ENCODE assay signal across 8 mouse cellular contexts in genomic region chr2:131187602-131187922, GRCm38 (mm10). TPM values are rescaled to one million over a fixed set of nuclear protein-coding genes. Genes with fewer than 3 reads are reported as not detected.
DNase-seq lines count a peak whose midpoint lies in the region; ATAC-seq and TF ChIP-seq lines count a peak whose summit lies in the region.

No protein-coding gene starts in this region.

- no peaks in the 10 kb centered on the region for H3K27me3 ChIP-seq in embryonic facial prominence, embryonic 15.5 days
- peaks cover 10% of the 10 kb centered on the region; the same call in 1 of the 2 replicates for H3K27me3 ChIP-seq in limb, embryonic 10.5 days (ENCODE audit: low read depth, poor library complexity, severe bottlenecking)
- H3K27me3 ChIP-seq in neural tube, embryonic 14.5 days (ENCODE audit: control insufficient read depth, insufficient read depth, low read length) = no peaks in the 10 kb centered on the region

- intact Hi-C loops in left cerebral cortex, adult 2 months (cut with DNase I) = loop anchor here (1.0 kb wide), 1 partner anchor 23 kb away; no protein-coding TSS in a partner anchor

- WGBS in embryonic facial prominence, embryonic 15.5 days = 25% methylated on average over 3 of the region's 3 CpGs
- 21% methylated on average over 3 of the region's 3 CpGs for WGBS in limb, embryonic 10.5 days
- 22% methylated on average over 3 of the region's 3 CpGs for WGBS in neural tube, embryonic 14.5 days

- peak overlapping the region; percentile 80; the same call in 1 of the 2 replicates for H3K27ac ChIP-seq in left cerebral cortex, adult 2 months
- H3K27ac ChIP-seq in embryonic facial prominence, embryonic 15.5 days (replicated peaks) = no peak overlapping the region
- peak overlapping the region; percentile 87 for H3K27ac ChIP-seq in limb, embryonic 10.5 days
- peak overlapping the region; percentile 81; the same call in 1 of the 2 replicates for H3K27ac ChIP-seq in neural tube, embryonic 14.5 days (ENCODE audit: low read depth, low read length)

- H3K9ac ChIP-seq in embryonic facial prominence, embryonic 15.5 days = peak overlapping the region; percentile 63
- peak overlapping the region; percentile 80 for H3K9ac ChIP-seq in neural tube, embryonic 14.5 days (replicated peaks; ENCODE audit: low read depth, low read length)

- no peak for ATAC-seq in embryonic facial prominence, embryonic 15.5 days (ENCODE audit: insufficient number of reproducible peaks, low FRiP score, low TSS enrichment, low read depth)
- no peak for ATAC-seq in neural tube, embryonic 14.5 days (ENCODE audit: low read depth)

- H3K9me3 ChIP-seq in embryonic facial prominence, embryonic 15.5 days (replicated peaks) = no peaks in the 10 kb centered on the region
- no peaks in the 10 kb centered on the region for H3K9me3 ChIP-seq in limb, embryonic 10.5 days (replicated peaks)
- H3K9me3 ChIP-seq in neural tube, embryonic 14.5 days (ENCODE audit: control insufficient read depth, low read length) = no peaks in the 10 kb centered on the region

- H3K36me3 ChIP-seq in embryonic facial prominence, embryonic 15.5 days = peaks cover 20% of the 10 kb centered on the region; the same call in 1 of the 2 replicates
- H3K36me3 ChIP-seq in limb, embryonic 10.5 days = peaks cover 26% of the 10 kb centered on the region
- no peaks in the 10 kb centered on the region for H3K36me3 ChIP-seq in neural tube, embryonic 14.5 days (ENCODE audit: control insufficient read depth, insufficient read depth, low read length)

- no peak for TF ChIP-seq CTCF in left cerebral cortex, adult 2 months (IDR thresholded peaks at IDR 0.05)

- DNase-seq in left cerebral cortex, adult 2 months (ENCODE audit: extremely low spot score in 1 of 2, low spot score in 2 of 2) = no peak
- no peak for DNase-seq in left cerebral cortex, adult 9 months (ENCODE audit: low spot score in 2 of 2)
- peak; percentile 56 for DNase-seq in limb, embryonic 10.5 days (ENCODE audit: low spot score)
- DNase-seq in right cerebral cortex, postnatal 4 days = no peak
- no peak for DNase-seq in kidney, adult 18-20 months
- DNase-seq in c-Kit-positive CD71-positive TER-119-positive erythroid progenitor cells, embryonic 14.5 days (ENCODE audit: low spot score) = no peak

- H3K4me2 ChIP-seq in embryonic facial prominence, embryonic 15.5 days (replicated peaks) = peak overlapping the region; percentile 92
- peak overlapping the region; percentile 73 for H3K4me2 ChIP-seq in neural tube, embryonic 14.5 days (ENCODE audit: low read depth, low read length)

- peak overlapping the region; percentile 78 for H3K4me3 ChIP-seq in left cerebral cortex, adult 2 months
- peak overlapping the region; percentile 70 for H3K4me3 ChIP-seq in embryonic facial prominence, embryonic 15.5 days (replicated peaks)
- peak overlapping the region; percentile 62 for H3K4me3 ChIP-seq in limb, embryonic 10.5 days
- peak overlapping the region; percentile 61 for H3K4me3 ChIP-seq in neural tube, embryonic 14.5 days (ENCODE audit: low read depth, low read length)

- H3K4me1 ChIP-seq in embryonic facial prominence, embryonic 15.5 days = peaks cover 40% of the 10 kb centered on the region
- H3K4me1 ChIP-seq in limb, embryonic 10.5 days = peaks cover 55% of the 10 kb centered on the region
- H3K4me1 ChIP-seq in neural tube, embryonic 14.5 days (ENCODE audit: control insufficient read depth, insufficient read depth, low read length) = no peaks in the 10 kb centered on the region

RNA-seq across cellular contexts. Expression of gene Spef1, which starts 0.5 kb away (rescaled TPM):
- 10 to 100 TPM; 10.9 to 11.0 TPM for total RNA-seq in left cerebral cortex, adult 2 months (2021)
- polyA plus RNA-seq in embryonic facial prominence, embryonic 15.5 days (2015; fragmentation: Nextera tagmentation; extraction: Ambion mirVana) = 10.3 and 15.2 TPM in 2 replicates
- polyA plus RNA-seq in limb, embryonic 10.5 days (2016; fragmentation: Nextera tagmentation; extraction: Ambion mirVana) = 1.7 and 3.4 TPM in 2 replicates
- 9.2 and 9.4 TPM in 2 replicates for polyA plus RNA-seq in neural tube, embryonic 14.5 days (2014; fragmentation: Nextera tagmentation; extraction: Ambion mirVana)

RNA-seq across cellular contexts. Expression of gene Cdc25b, which starts 0.8 kb away (rescaled TPM):
- total RNA-seq in left cerebral cortex, adult 2 months (2021) = 10 to 100 TPM; 19.8 to 22.2 TPM
- polyA plus RNA-seq in embryonic facial prominence, embryonic 15.5 days (2015; fragmentation: Nextera tagmentation; extraction: Ambion mirVana) = 52.3 and 59.1 TPM in 2 replicates
- polyA plus RNA-seq in limb, embryonic 10.5 days (2016; fragmentation: Nextera tagmentation; extraction: Ambion mirVana) = 40.8 and 47.4 TPM in 2 replicates
- 21.9 and 24.7 TPM in 2 replicates for polyA plus RNA-seq in neural tube, embryonic 14.5 days (2014; fragmentation: Nextera tagmentation; extraction: Ambion mirVana)

RNA-seq across cellular contexts. Expression of gene Cenpb, which starts 7.7 kb away (rescaled TPM):
- 10 to 100 TPM; 65.3 to 69.8 TPM for total RNA-seq in left cerebral cortex, adult 2 months (2021)
- 13.3 and 14.6 TPM in 2 replicates for polyA plus RNA-seq in embryonic facial prominence, embryonic 15.5 days (2015; fragmentation: Nextera tagmentation; extraction: Ambion mirVana)
- polyA plus RNA-seq in limb, embryonic 10.5 days (2016; fragmentation: Nextera tagmentation; extraction: Ambion mirVana) = 7.7 and 8.9 TPM in 2 replicates
- polyA plus RNA-seq in neural tube, embryonic 14.5 days (2014; fragmentation: Nextera tagmentation; extraction: Ambion mirVana) = 7.0 and 10.5 TPM in 2 replicates

RNA-seq across cellular contexts. Expression of gene Ap5s1, which starts 19.3 kb away (rescaled TPM):
- 10 to 100 TPM; 21.7 to 28.7 TPM for total RNA-seq in left cerebral cortex, adult 2 months (2021)
- polyA plus RNA-seq in embryonic facial prominence, embryonic 15.5 days (2015; fragmentation: Nextera tagmentation; extraction: Ambion mirVana) = 27.9 and 28.0 TPM in 2 replicates
- polyA plus RNA-seq in limb, embryonic 10.5 days (2016; fragmentation: Nextera tagmentation; extraction: Ambion mirVana) = 18.9 and 22.6 TPM in 2 replicates
- polyA plus RNA-seq in neural tube, embryonic 14.5 days (2014; fragmentation: Nextera tagmentation; extraction: Ambion mirVana) = 39.4 and 39.5 TPM in 2 replicates

RNA-seq across cellular contexts. Expression of gene 1700037H04Rik, which starts 27.7 kb away (rescaled TPM):
- 10 to 100 TPM; 63.7 to 76.7 TPM for total RNA-seq in left cerebral cortex, adult 2 months (2021)
- 67.3 and 69.3 TPM in 2 replicates for polyA plus RNA-seq in embryonic facial prominence, embryonic 15.5 days (2015; fragmentation: Nextera tagmentation; extraction: Ambion mirVana)
- polyA plus RNA-seq in limb, embryonic 10.5 days (2016; fragmentation: Nextera tagmentation; extraction: Ambion mirVana) = 87.5 and 97.4 TPM in 2 replicates
- 86.9 and 90.0 TPM in 2 replicates for polyA plus RNA-seq in neural tube, embryonic 14.5 days (2014; fragmentation: Nextera tagmentation; extraction: Ambion mirVana)
